Mouse (Mus musculus) kidney, adult 11 months (tissue): ENCODE results near the gene Gemin4.
"Not testable (repeated sequence)": the region's sequence is repeated elsewhere in the genome, so short reads cannot be mapped to it uniquely, and the experiment has no call there.

Experiments used
- DNase-seq: peaks from one replicate; pipeline ENCODE4 v3.0.0; 2022

The Gemin4 gene

DNA sequence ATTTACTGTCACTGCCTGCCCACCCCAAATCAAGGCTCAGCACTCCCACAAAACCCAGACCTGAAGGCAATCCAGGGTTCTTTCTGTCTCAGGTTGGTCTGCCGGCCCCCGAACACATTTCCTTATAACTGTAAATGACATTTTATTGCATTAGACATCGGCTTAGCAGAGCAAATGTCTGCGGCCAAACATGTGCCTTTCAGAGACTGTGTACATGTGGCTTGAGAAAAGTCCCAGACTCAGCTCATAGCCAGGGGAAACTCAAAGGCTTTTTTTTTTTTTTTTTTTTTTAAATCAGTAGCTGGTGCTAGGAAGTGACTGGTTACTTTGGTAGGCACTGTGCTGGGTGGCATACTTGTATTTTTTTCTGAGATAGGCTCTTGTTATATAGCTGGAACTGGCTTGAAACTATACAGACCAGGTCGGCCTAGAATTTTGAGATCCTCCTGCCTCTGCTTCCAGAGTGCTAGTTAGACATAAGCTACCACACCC lies 1.4 kb downstream of the Gemin4 start:
- no peak for DNase-seq

DNA sequence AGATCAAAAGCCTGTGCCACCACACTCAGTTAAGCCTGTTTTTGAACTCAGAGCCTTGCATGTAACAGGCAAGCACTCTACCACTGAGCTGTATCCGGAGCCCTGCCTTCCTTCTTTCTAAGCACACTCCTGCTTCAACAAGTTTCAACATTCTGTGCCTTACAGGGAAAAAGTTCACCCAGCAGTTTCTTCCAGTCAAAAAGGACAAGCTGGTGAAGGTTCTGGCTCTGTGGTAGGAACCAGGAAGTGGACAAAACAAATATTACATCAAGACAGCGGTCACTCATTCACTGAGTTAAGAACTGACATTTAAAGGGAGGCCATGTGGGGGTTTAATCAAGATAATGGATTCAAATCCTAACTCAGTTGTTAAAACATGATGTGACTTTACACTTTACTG lies 2.5 kb downstream of the Gemin4 start:
- DNase-seq, result no peak

- no peak for DNase-seq
Measured at GRCm38 (mm10) chr11:76213841-76214240, 3.6 kb downstream of the Gemin4 start.

- not testable (repeated sequence) for DNase-seq
Measured at GRCm38 (mm10) chr11:76211595-76211994, 5.9 kb downstream of the Gemin4 start.

DNA sequence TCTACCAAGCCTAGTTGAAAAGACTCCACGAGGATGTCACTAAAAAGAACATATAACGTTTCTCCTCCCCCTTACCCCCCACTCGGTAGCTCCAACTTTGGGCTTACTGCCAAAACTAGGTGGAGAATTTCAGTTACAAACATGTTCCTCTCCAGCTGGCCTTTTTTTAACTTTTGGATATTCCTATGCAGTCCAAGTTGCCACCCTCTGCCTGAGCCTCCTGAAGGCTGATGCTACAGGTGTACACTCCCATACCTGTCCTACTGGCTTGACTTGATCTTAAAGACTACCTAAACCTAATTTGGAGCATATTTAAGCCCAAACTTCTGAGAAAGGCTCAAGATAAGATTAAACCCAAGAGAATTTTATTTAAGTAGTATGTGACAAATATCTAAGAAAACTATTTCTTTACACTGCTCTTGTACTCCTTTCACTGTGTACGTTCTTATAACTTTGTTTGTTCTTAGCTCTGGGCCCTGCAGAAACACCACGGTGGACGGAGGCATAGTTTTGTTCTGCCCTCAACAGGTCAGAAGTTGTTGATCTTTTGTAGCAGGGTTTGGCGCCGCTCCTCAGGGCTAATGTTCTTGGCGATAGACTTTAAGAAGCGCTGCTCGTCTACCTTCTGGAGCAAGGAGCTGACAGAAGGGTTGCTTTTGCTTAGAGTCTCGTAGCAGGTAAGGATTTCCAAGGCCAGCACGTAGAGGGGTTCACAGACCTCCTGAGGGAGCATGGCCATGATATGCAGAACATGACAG lies 7.1 kb downstream of the Gemin4 start:
- no peak for DNase-seq

- DNase-seq, result no peak
Measured at GRCm38 (mm10) chr11:76206793-76207192, 10.7 kb downstream of the Gemin4 start.

GRCm38 (mm10) chr11:76201761-76202674 lies 15.4 kb downstream of the Gemin4 start:
- DNase-seq, result peak; percentile 82

DNA sequence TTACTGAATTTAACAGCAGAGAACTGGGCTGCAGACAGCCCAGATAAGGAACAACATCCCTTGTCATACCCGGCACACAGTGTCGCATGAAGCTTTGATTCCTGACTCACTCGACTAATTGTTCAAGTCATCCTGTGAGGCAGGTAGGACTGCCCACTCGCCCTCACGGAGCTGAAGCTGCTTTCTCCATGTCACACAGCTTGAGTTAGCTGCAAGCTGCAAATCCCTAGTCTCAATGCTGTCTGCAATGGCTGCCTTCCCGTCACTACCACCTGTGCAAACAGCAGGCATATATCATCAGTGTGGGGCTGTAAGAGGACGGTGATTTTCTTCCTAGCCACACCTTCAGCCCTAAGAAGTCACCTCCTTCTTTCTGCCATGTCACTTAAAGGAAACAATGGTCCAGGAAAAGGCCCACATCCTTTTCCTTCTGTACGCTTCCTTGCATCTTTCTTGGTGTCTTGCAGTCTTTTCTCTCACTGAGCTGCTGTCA lies 20.4 kb downstream of the Gemin4 start:
- no peak for DNase-seq

DNA sequence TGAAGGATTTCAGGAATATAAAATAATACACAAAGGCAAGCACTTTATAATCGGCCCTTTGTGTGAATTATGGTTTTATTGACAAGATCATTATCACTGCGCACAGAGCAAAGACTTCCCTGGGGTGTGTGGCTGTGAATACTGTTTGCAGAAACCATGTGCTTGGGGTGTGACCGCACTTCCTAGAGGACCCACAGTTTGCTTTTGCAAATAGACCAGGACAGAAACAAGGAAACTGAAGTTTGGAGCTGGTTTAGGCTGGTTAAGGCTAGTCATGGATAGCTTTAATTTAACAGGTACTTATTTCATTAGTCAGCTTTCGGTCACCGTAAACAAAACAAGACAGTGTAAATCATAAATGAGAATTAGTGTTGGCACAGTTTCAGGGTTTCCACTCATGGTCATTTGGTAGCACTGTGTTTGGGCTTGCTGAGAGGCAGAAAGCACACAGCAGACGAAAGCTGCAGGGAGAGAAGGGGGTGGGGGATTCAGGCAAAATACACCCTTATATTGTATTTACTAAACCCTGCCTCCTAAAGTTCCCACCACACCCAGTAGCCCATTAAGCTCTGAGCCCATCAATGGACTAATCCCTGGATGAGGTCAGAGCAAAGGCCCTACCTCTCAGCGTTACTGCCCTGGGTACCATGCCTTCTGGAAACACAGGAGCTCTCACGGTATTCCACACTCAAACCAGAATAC lies 21.0 kb downstream of the Gemin4 start:
- DNase-seq, result no peak

GRCm38 (mm10) chr11:76186908-76187307 lies 30.6 kb downstream of the Gemin4 start:
- no peak for DNase-seq

DNA sequence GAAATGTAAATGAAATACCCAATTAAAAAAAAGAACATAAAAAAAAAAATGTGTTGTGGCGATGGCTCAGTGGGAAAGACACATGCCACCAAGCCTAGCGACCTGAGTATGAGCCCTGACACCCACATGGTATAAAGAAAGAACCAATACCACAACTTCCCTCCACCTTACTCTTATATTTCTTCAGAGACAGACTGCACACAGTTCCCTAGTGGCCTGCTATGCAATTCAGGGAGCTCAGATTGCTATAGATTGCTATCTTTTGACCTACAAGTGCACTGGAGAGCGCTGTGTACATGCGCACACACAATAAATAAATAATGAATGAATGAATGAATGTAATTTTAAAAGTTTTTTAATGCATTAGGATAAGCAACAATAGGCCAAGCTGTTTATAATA lies 33.7 kb downstream of the Gemin4 start:
- no peak for DNase-seq

DNA sequence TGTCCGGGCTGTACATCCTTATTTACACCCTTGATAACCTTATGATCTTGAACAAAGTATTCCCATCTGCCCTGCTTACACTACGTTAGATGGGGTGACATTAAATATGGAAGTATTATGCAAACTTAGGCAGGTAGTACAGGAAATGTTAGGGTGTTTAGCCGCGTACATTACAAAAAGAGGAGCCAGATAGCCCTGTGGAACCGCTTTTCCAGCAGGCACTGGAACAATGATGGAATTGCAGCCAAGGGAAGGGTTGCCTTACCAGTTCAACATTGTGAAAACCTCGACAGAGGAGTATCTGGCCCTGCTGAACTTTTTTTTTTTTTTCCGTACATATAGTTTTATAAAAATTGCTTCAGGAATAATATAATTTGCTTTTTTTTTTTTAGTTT lies 37.3 kb downstream of the Gemin4 start:
- DNase-seq, result no peak

DNA sequence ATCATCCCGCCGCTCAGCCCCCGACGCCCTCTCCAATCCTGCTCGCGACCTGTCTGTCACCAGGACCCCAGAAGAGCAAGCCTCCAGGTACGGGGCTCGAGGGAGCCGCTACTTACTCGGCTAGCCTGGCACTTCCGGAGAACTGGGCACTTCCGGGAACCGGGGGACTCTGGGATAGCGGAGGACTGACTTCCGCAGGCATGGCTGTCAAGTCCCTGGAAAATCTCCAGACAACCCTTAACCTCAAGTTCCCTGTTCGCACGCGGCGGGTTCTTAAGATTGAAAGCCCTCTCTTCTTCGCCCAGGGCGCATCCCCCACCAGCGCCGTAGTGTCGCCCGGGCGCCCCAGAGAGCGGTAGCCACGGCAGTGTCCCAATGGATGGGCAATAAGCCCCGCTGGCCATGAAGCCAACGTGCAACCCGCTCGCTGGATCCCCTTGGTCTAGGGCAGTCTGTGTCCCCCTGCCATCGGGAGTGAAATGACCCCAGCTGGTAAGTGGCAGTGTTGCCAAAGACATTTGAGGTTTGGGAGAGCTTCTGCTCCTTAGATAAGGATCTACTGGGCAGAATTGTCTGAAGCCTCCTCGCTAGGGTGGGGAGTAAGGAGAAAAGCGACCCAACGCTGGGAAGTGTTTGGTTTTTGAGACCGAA lies 37.8 kb downstream of the Gemin4 start, which contains the start of the genes Vps53 and Fam57a:
Gene Vps53 (minus strand): TSS at position 153 of the 651 bp plus-strand sequence.
Gene Fam57a (plus strand): TSS at position 177 of the 651 bp plus-strand sequence.
- DNase-seq, result peak; percentile 92

DNA sequence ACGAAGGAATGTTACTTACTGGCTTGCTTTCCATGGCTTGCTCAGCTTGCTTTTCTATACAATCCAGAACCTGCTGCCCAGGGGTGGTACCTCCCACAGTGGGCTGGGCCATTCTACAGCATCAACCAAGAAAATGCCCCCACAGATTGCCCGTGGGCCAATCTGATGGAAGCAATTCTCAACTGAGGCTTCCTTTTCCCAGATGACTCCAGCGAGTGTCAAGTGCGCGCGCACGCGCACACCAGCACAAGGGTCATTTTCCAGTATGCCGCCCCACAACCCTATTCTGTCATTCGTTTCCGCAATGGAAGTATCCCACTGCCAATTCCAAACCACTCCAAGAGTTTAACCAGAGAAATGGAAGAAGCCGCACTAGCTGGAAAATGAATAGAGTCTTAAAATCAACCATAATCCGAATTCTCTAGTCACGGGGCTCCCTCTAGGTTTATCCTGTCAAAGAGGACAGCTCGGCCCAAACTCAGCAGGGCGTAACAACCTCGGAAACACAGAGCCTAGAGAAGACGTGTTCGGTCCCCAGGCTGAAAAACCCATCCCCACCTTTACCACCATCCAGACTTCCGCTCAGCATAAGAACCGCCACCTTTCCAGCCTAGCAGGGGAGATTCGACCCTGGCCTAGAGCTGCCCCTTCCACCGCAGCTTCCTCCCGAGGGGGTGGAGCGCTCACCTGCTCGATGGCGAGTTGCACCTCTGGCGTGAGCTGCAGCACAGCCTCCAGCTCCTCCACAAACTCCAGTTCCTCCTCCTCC lies 38.6 kb downstream of the Gemin4 start:
- DNase-seq, result peak; percentile 45

DNA sequence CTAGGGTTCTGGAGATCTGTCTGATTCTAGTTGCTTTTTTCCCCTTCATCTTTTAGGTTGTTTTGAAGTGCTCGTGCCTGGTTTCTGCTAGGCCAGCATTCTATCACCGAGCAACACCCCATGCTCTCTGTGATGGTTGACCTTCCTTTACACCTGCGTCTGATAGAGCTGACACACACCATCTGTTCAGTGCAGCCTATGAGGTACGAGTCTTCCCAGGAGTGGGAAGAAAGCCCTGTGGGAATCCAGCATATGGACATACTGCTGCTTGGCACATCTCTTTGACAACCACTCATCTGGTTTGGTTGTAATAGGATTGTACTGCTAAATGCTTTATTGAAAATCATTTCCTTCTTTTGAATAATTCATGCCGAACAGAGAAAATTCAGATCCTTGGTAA lies 47.3 kb downstream of the Gemin4 start:
- DNase-seq, result no peak

GRCm38 (mm10) chr11:76168976-76169375 lies 48.5 kb downstream of the Gemin4 start:
- DNase-seq, result peak; percentile 62

- DNase-seq, result peak; percentile 21
Measured at GRCm38 (mm10) chr11:76167079-76167765, 50.2 kb downstream of the Gemin4 start.

DNA sequence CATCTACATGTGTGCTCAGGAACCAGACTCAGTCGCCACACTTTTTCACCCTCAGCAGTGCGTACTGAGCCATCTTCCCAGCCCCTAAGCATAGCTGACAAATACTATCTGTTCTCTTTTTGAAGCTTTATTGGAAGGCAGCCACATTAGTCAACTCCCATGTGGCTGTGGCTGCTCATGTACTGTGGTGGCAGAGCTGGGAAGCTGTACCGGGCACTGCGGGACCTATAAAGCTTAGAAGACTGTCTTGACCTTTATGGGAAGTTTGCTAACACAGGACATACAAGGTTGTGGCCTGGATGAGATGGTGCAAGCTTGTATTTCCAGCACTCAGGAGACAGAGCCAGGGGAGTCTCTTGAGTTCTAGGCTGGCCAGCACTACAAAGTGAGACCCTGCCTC lies 50.8 kb downstream of the Gemin4 start:
- no peak for DNase-seq
